Mouse (Mus musculus) right cerebral cortex, postnatal 4 days (tissue): ENCODE measurements around the gene Nr2c1.

ENCODE experiments used
- DNase-seq: peaks from one replicate; pipeline ENCODE4 v3.0.0-alpha.2; 2022

Nr2c1 gene

DNA sequence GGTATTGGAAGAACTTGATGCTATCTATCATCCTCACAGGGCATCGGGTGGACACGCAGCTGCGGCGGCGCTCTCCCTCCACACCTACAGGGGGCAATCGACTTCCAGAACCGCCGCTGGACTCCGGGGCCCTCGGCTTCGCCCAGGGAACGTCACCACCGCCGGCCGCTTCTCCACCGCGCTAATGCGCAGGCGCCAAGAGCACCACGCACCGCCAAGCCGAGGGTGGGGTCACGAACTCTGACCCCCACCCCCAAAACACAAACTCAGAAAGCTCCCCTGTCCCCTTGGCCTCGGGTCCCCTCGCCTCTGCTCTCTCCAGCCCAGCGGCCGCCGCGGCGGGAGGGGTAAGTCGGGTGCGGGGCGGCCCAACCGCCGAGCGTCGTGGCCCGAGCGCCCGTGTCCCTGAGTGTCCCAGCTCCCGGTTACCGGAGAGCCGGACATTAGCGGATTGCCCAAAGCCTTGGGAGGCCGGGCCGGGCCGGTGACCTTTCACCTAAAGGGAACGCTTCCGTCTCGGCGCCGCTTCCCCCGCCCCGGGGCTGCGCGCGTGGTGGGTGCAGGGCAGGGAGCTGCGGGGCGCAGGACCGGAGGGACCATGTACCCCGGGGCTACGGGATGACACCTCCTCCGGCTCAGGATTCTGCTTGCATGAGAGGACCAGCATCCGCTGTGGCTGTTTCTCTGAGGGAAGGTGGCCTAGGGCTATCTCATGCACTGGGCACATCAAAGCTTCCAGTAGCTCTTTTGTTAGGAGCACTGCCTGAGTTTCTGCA is at the start of gene Nr2c1:
TSS of gene Nr2c1 (plus strand) at position 268 of the 776 bp plus-strand sequence.
- peak; percentile 88 for DNase-seq

DNA sequence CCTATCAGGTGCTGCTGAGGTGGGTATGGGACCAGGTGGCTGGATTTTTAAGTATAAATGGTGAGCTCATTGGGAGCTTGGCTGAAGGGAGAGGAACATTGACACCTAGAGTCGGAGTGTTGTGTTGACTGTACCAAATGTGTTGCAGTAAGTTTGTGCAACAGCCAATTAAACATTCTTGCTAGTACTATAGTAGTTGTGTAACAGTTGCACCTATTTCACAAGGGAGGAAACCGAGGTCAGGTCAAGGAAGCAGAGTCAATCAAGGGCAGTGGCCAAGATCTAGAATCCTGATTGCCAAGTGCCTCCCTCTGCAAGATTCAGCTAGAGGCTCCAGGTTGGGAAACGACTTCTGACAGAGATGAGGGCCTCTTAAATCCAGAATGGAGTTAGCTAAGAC is 49.7 kb upstream of the Nr2c1 start:
- DNase-seq = no peak

DNA sequence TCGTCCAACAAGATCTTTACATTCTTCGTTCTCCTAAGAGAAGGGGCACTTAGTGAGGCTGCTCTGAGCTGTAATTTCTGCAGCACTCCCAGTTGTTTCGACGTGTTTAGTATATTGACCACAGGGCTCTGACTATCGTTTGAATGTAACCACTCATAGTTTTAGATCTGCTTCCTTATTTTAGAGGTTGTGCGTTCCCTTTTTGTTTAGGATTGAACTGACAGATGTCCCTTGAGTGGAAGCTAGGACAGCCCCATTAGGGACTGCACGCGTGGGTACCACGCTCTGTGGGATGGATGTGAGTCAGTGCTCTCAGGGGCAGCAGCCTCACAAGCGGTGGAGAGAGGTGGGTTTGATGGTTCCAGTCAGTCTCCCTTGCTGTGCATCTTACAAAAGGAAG is 42.3 kb upstream of the Nr2c1 start:
- DNase-seq = no peak

DNA sequence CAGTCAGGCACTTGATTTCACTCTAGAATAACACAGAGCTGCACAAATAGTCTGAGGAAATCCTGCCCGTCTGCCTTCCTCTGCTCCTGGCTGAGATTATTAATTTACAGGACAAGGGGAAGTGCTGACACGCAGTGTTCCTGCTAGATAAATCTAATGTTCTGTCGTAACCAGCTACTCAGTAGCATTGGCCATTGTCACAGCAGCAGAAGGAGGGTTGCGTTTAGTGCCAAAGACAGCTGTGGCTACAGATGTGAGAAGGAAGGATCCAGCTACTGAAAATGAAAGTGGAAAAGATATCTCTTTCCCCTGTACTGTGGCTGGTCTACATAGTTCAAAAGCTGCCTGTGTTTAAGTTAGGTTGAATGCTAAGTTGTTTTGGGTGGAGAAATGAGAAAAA is 40.7 kb upstream of the Nr2c1 start:
- no peak for DNase-seq

DNA sequence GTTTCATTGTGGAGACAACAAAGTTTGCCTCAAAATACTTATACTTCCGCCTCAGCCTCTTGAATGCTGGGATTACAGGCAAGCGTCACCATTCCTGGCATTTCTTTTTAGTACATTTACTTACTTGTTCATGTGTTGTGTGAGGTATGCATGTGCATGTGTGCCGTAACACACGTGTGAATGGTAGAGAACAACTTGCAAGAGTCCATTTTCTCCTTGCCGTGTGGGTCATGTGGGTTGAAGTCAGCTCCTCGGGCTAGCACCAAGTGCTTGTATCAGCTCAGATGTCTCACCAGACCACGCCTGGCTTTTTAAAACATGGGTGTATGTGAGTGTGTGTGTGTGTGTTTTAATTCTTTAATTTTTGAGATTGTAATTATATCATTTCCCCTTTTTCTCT is 40.2 kb upstream of the Nr2c1 start:
- no peak for DNase-seq

DNA sequence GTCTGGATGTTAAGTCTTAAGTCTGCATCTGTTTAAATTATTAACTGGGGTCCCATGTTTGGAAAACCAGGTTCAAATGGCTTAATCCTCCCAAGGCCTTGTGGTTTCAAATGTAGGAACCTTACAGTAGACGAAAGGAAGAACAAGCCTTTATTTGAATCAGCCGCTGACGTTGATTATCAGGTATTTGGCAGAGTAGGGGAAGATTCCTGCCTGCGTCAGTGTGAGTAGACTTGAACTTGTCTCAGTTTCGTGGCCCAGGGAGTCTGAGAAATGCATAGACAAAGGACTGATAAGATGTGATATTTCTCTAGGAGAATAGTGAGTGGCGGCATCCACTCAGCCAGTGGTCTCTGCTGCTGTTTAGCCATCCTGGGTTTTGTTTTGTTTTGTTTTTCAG is 39.0 kb upstream of the Nr2c1 start:
- DNase-seq = no peak

DNA sequence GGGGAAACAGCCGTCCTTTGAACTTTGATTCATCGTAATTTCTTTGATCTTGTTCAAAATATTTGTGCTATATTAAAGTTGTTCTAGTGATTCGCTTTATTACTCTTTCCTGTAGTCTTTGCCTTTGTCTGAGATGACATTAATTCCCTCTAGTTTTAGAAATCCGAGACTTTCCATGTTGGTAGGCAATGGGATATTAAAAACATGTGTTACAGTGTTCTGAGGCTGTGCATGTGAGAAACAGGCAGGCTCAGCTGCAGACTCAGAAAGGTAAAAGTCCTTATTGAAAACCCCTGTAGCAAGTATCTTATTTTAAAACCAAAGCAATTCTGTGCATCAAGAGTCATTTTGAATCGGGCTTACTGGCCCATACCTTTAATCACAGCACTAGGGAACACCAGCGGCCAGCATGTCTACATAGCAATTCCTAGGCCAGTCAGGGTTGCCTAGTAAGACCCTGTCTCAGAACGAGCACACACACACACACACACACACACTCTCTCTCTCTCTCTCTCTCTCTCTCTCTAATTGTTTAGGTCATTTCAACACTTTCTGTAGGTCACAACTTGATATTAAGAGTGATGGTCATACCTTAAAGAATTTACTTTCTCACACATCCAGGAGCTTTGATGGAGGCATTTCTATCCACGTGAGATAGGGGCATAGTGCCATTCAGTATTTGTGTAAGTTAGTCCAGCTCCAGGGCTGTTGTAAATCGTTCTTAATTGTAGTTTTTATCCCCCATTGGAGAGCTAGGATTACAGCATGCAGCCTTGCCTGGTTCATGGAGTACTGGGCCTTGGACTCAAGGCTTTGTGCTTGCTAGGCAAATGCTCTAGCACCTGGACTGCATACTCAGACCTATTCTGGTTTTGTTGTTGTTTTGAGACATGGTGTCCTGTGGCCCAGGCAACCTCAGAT is 36.7 kb upstream of the Nr2c1 start:
- DNase-seq = no peak

DNA sequence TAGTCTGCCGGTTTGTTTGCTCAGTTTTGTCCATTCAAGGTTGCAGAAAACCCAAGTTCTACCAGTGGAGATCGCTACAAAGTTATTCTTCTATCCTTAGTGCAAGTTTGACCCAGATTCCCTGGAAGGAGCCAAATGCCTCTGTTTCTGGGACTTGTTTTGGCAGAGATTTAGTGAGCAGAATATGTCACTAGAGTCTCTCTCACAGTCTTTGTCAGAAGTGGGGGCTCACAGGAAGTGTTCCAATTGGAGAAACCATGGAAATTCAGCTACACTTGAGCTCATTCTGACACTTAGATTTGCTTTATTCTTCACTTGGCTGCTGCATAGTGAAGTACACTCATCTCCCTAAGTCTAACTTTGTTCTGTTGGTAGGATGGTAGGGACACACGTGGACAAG is 35.6 kb upstream of the Nr2c1 start:
- no peak for DNase-seq

DNA sequence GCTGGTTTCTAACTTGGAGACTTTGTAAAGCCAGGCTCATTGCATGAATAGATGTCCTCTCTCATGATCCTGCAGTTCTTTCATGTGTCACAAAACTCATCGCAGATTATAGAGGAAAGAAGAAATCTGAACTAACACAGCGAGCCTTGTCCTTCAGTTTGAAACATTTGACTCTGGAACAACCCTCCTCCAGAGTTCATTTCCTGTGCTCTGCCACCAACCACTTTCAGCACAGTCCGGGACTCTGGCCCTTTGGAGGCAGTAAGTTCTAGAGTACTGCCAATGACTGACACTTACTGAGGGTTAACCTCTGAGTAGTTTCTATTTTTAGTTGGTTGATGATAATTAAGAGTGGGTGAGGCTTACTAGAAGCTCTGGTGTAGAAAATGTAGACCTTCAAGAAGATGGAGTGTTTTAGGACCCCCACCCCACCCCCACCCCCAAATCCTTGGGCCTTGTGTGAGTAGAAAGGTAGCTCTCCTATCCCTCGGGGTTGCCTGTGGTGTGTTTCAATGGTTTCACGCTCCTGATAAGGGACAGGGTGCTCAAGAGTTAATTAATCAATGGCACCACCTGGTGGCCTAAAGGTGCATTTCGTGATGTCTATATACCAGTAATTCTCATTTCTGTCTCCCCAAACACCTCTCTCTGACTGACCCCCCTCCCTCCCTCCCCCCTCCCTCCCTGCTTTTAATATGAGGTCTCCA is 31.8 kb upstream of the Nr2c1 start:
- DNase-seq = peak; percentile 88

DNA sequence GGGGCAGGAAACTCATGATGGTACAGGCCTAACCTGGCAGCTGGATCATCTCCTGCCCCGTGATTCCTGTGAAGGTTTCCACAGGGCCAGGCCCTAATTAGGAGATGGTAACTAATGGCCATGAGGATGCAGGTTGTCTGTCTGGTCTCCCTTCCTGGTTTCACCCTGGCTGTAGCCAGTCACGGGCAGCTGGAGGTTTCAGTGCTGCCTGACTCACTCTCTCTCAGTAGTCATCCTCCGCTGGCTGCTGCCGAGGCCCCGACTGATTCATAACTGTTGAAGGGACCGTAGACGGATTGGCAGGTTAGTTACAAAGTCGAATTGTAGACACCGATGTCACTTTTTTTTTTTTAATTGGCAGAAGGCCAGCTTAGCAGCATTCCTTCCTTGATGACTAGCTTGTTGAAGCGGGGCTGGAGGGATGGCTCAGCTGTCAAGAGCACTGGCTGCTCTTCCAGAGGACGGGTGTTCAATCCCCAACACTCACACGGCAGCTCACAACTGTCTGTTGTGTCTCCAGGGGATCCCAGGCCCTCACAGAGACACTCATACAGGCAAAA is 31.0 kb upstream of the Nr2c1 start:
- no peak for DNase-seq

DNA sequence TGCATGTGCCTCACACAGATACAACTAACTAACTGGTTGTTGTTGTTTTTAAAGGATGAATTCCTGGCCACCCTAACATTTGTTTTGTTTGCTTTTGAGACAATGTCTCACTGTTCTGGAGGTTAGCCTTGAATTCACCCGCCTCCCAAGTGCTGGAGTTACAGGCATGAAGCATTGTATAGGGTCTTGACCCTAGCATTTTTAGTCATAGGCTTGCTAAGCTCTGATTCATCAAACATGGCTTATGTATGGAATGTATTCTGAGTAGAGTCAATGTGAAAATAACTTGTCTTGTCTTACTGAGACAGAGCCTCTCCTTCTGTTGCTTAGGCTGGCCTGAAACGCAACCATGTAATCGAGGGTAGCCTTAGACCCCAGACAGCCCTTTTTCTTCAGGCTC is 29.9 kb upstream of the Nr2c1 start:
- DNase-seq = no peak

DNA sequence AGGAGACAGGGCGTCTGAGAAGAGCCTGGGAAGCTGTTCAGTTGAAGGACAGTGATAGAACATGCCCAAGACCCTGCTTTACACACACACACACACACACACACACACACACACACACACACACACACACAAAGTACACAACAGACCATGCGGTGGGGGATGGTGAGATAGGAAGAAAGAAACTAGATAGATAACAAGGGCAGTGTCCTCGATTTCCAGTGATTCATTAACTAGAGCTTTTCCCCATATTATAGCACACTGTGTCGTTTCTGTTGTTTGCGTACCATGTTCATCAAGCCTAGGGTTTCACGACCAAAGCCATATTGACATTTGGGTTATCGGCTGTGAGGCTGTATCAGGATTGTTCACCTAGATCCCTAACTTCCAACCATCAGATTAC is 28.8 kb upstream of the Nr2c1 start:
- DNase-seq = no peak

DNA sequence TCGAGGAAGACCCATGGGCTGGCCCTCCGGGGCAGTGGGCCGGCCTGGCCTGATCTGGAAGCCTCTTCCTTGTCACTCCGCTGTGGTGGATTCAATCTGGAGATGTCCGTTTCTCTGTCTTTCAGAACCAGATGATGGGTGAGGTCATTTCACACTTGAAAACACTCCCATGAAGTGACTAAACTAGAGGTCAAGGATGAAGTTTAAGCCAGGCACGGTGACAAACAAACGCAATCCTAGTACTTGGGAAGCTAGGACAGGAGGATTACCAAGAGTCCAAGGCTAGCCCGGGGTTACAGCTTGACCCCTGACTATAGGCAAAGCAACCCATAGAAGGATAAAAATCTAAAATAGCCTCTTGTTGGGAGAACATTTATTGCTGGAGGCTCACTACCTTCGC is 27.1 kb upstream of the Nr2c1 start:
- no peak for DNase-seq

DNA sequence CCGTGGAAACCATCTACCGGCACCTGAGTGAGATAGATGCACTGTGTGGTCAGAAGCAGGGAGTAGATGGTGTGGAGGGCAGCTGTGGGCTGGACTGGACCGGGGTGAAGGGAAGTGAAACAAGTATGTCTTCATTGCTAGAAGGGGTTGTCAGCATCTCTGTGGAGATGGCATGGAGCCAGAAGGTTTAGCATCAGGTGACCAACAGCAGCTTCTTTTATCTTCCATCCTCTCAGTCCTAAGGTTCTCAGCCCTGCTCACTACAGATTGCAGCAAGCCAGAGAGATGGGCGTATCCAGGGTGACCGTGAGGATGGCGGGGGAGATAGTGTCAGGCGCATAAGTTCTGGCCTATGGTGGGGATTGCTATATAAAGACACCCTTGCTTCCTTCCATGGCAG is 25.2 kb upstream of the Nr2c1 start:
- no peak for DNase-seq

DNA sequence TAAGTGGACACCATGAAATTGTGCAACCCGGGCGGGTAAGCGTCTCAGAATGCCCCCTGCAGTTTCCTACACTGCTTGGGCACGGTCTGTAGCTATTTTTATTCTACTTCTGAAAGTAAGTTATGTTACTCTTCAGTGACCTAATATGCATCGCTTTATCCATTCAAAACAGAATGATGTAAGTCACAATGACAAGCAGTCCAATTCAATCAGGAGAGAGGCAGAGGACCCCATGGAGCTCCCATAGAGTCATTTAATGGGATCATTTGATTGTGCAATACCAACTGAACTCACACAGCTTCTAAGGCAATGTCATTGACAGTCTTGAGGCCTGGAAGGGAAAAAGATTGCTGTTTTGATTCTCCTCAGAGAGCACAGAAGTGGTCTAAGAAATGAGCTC is 24.2 kb upstream of the Nr2c1 start:
- DNase-seq = no peak

DNA sequence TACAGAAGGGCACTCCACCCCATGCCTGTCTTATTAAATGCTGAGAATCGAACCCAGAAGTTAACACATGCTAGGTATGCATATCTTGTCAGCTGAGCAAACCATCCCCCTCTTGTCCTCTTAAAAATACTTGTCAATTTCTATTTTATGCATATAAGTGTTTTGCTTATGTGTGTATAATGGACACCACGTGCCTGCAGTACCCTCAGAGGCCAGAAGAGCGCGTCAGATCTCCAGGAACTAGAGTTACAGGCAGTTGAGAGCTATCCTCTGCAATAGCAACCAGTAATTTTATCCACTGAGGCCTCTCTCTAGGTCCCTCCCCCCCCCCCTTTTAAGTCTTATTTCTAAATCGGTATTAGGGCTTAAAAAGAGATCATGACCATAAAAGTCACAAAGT is 23.4 kb upstream of the Nr2c1 start:
- DNase-seq = peak; percentile 38

DNA sequence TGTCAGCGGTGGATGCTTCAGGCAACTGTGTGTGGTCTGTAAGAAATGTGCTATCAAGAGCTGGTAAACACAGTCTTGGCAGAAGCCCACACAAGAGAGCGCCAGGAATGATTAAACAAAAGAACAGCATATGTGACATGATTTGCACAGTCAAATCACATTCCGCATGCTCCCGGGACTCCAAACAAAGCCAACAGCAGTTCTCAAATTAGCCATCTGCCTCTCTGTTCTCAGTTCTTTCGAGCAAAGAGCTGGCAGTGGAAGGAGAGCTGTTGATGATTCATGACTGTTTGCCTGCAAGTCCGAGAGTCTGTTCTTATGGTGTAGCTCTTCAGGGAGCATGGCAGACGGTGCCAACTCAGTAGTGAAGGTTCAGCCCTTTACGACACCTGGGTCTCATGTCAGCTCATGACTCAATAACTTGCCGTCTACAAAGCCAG is 18.1 kb upstream of the Nr2c1 start:
- DNase-seq = peak; percentile 55

DNA sequence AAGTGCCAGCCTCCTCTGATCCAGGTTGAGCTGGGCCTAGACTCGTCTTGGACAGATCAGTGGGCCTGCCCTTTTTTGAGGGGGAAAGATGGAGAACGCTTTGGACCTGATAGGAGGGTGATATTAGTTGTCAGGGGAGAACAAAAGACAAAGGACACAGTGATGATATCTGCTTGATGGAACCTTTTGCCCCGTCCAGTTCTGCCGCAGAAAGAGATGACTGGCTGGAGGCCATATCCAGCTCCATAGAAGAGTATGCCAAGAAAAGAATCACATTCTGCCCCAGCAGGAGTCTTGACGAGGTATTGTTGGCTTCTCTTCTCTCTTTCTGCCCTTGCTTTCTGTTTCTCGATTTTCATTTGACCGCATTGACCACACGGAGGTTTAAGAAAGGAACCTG is 14.7 kb upstream of the Nr2c1 start:
- DNase-seq = no peak

DNA sequence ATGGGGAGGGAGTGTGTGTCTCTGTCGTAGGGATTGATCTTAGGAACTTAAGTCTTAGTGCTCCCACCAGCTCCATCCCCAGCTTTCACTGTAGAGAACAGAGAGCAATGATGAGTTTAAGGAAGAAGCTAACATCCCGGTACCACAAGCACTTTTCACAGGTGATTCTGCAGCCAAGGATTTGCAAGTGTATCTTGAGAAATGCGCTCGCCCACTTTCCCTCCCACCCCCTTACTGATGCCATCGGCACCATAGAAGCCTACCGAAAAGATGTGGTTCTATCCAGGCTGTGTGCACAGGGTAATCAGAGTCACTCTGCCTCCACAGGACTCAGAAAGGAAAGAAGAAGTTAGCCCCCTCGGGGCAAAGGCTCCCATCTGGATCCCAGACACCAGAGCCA is 14.1 kb upstream of the Nr2c1 start:
- no peak for DNase-seq

DNA sequence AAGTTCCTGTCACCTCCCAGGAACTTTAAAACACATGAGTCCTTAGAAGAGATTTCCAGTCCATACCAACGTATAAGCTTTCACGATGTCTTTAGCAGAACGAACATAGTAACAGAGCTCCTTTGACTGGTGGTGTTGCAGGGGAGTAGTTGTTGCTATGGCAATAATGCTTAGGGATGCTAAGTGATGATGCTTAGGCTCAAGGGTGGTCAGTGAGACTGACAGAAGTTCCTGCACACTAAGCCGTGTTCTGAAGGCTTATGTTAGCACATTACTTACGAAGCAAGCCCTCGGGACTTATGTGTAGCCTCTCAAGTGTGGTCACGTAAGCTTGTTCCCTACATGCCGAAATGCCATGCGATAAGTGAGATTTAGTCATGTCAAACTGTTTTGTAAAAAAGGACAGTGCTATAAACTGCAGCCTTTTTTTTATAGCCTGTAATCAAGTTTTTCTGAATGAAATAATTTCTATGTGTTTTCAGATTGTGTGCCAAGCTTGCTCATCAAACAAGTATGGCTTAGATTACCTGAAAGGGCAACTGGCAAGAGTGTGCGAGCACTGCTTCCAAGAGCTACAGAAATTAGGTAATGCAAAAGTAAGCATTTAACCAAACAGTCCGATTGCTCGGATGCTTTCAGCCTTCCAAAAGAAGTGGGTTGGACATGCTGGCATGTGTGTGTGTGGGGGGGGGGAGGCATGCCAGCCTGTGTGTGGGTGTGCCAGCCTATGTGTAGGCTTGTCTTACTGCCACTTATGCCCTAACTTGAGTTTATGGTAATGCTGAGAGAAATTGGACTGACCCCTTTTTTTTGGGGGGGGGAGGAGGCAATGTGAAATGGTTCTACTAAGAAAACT is 13.1 kb upstream of the Nr2c1 start:
- peak; percentile 19 for DNase-seq

DNA sequence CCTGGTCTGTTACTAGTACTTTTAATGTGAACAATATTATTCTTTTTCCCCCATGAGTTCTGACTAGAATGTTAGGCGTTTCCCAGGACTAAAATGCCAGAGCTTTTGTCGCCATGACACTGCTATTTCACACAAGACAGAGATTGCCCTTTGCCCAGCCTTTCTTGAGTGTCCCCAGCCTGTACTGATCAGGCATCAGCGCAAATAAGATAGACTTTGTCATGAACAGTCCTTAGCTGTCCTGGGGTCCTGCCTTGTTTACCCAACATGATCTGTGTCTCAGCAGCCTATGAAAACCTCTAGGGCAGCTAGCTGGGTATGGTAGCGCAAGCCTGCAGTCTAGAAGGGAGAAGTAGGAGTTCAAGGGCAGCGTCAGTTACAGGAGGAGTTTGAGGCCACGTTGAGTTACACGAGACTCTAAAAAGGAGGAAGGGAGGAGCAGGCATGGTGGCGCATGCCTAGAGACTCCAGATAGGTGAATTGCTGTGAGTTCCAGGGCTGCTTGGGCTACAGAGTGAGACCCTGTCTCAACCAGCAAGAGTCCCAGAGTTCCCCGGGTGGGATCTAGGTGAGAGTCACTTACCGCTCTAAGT is 8.8 kb upstream of the Nr2c1 start:
- DNase-seq = no peak
